Mouse (Mus musculus) cerebellum, adult 18-20 months (tissue): ENCODE measurements around the gene Cxcl13.

Experiments used
- DNase-seq, 2 experiments: peaks; one replicate each; pipeline ENCODE4 v3.0.0; 2021

The Cxcl13 gene

GRCm38 (mm10) chr5:95991339-95992292, 34.9 kb downstream of the Cxcl13 start:
- no peak for DNase-seq

- DNase-seq = no peak
Measured at GRCm38 (mm10) chr5:95997276-95997675, 40.5 kb downstream of the Cxcl13 start.

GRCm38 (mm10) chr5:96003348-96003747, 46.6 kb downstream of the Cxcl13 start:
- no peak for DNase-seq

- no peak for DNase-seq
Measured at GRCm38 (mm10) chr5:96008274-96008842, 51.6 kb downstream of the Cxcl13 start.

GRCm38 (mm10) chr5:96009076-96009475, 52.3 kb downstream of the Cxcl13 start:
- no peak for DNase-seq
